Mouse (Mus musculus): ENCODE results near the gene Pkd1.

DNA sequence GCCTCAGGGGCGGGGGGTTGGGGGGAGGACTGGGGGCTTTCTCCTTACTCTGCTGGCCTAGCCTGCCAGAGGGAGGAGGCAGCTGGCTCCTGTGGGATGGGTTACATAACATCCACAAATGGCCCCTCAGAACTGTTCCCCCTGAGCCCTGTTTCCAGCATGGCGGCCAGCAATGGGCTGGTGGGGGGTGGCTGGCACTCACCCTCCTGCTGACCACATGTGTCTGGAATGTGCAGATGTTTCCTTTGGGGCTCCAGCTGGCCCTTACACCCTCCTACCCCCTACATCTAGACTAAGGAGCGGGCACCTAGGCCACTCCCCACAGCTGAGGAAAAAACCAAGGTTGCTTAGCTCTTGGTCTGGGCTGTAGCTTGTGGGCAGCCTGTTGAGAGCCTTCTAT, 9.5 kb downstream of the Pkd1 start:
- TF ChIP-seq CTCF (IDR thresholded peaks at IDR 0.05; ENCODE audit: insufficient read depth, low read length) (no peak), POLR2A (IDR thresholded peaks at IDR 0.05; ENCODE audit: borderline replicate concordance, extremely low read depth, low read depth, low read length) (no peak)
